Mouse (Mus musculus) kidney, embryonic 15.5 days (tissue): Measurements from ENCODE around the gene Tpgs1. TPM values are rescaled to one million over a fixed set of nuclear protein-coding genes. Genes with fewer than 3 reads are reported as not detected.

Experiments
- ATAC-seq: fragments of 200-750 bp; cut with Nextera tagmentation; replicated peaks from 2 replicates; pipeline ENCODE4 v1.8.0; 2017; ENCODE audit warnings: moderate TSS enrichment; ENCODE audit not compliant: low FRiP score
- H3K27ac ChIP-seq: fragments of 300-500 bp; sonication (generic); 2 replicates; pipeline ENCODE4 v1.5.1; 2015; ENCODE audit warnings: mild to moderate bottlenecking, inconsistent platforms
- H3K27me3 ChIP-seq: fragments of 300-500 bp; sonication (generic); 2 replicates; pipeline ENCODE4 v1.6.1; 2015; ENCODE audit warnings: inconsistent platforms
- H3K36me3 ChIP-seq: fragments of 300-500 bp; sonication (generic); 2 replicates; pipeline ENCODE4 v1.6.1; 2015; ENCODE audit warnings: inconsistent platforms
- H3K4me1 ChIP-seq: fragments of 300-500 bp; sonication (generic); 2 replicates; pipeline ENCODE4 v1.6.1; 2015; ENCODE audit warnings: inconsistent platforms
- H3K4me2 ChIP-seq: fragments of 300-500 bp; sonication (generic); 2 replicates; pipeline ENCODE4 v1.6.1; 2015; ENCODE audit warnings: moderate library complexity, mild to moderate bottlenecking, inconsistent platforms
- H3K4me3 ChIP-seq: fragments of 300-500 bp; sonication (generic); replicated peaks from 2 replicates; pipeline ENCODE4 v1.5.1; 2015; ENCODE audit warnings: mild to moderate bottlenecking, inconsistent platforms
- H3K9ac ChIP-seq: fragments of 300-500 bp; sonication (generic); 2 replicates; pipeline ENCODE4 v1.6.1; 2015; ENCODE audit warnings: mild to moderate bottlenecking, inconsistent platforms
- H3K9me3 ChIP-seq: fragments of 300-500 bp; sonication (generic); replicated peaks from 2 replicates; pipeline ENCODE4 v1.6.1; 2016; ENCODE audit warnings: inconsistent platforms
- WGBS: fragments of 180-500 bp; shearing (Covaris S2); methylation state at CpG from one replicate; pipeline ENCODE4 v1.1.7; 2015; ENCODE audit warnings: mixed read lengths; 5-methylcytosine and 5-hydroxymethylcytosine counted together
- polyA plus RNA-seq: library from polyadenylated mRNA; unstranded; fragments of >200 nt; fragmentation: Nextera tagmentation; extraction: Ambion mirVana; gene quantifications from 2 replicates; pipeline ENCODE4 v1.2.1, GENCODE M21; 2015

Tpgs1 gene
- polyA plus RNA-seq, 1 experiment from 2014 or later = 81.4 TPM

DNA sequence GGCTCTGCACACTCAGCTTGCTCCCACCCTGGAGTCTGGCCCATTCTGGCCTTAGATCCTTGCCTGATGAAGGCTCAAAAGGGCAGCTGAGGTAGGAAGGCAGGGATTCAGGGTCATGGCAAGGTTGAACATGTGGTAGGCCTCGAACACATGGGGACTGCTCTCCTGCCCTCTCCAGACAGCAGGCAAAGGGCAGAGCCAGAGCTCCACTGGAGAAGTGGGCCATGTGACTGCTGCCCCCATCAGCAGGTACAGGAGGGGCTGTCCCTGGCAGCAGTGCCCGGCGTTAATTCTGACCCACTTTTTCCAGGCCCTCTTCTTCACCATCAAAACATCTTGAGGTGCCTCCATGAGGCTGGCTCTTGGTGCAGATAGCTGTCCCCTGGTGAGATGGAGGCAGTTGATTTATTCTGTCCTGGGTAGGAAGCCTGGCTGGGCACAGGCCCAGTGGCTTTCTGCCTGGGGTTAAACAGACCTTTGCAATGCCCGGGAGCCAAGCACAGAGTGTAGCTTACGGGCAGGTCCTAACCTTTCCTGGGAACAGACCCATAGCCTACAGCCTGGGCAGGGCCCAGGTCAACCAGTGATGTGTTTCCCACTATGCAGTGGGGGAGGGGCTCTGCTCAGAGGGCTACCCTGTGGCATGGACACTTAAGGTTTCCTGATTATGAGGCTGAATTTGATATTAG lies 37.4 kb downstream of the Tpgs1 start:
- H3K4me3 ChIP-seq = peak overlapping the region; percentile 82
- H3K27ac ChIP-seq = no peak overlapping the region
- no peak for ATAC-seq
- no peaks in the 10 kb centered on the region for H3K27me3 ChIP-seq
- peak overlapping the region; percentile 91; the same call in 1 of the 2 replicates for H3K9ac ChIP-seq
- peaks cover 51% of the 10 kb centered on the region for H3K36me3 ChIP-seq
- peak overlapping the region; percentile 86 for H3K4me2 ChIP-seq
- WGBS = 71% methylated on average over 5 of the region's 5 CpGs
- H3K4me1 ChIP-seq = peaks cover 41% of the 10 kb centered on the region
- H3K9me3 ChIP-seq = no peaks in the 10 kb centered on the region

DNA sequence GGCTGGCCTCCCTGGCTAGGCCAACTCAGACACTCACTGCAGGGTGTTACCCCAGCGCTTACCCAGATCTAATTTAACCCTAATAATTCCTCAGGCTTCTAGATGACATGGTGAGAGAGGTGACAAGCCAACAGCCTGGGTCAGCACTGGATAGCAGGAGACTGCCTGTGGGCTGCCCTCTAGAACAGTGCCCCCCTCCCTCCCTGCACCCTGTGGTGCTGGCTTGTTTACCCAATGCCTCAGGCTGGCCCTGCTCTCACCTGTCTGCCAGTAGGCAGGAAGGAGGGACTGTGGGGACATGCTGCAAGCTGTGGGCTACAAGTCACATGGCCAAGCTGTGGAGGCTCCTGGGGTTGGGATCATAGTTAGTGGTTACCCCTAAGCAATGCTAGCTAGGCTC lies 38.0 kb downstream of the Tpgs1 start:
- no peak for ATAC-seq
- Histone ChIP-seq H3K4me2 (no peak overlapping the region), H3K9me3 (no peaks in the 10 kb centered on the region), H3K4me3 (no peak overlapping the region), H3K9ac (0 out of 2 replicates have a peak overlapping the region, but pooled peaks have one; percentile 11), H3K36me3 (peaks cover 57% of the 10 kb centered on the region), H3K4me1 (peaks cover 39% of the 10 kb centered on the region), H3K27me3 (no peaks in the 10 kb centered on the region), H3K27ac (no peak overlapping the region)
- WGBS = 90% methylated on average over 1 of the region's 1 CpGs

DNA sequence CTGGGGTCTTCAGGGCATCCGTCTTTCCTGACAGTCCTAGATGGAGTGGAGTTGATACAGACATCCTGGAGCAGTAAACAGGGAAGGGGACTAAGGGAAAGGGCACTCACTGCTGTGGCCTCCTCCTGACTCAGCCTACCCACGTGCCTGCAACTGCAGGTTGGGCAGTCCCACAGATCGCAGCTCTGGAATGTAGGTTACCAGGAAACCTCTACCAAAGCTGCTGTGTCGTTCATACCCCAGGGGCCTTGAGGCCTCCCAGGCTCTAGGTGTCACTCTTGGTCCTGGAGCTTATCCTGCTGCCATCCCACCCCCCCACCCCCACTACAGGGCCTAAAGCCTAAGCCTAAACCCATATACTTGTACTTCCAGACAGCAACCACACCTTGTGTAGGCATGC lies 38.6 kb downstream of the Tpgs1 start:
- Histone ChIP-seq H3K4me3 (no peak overlapping the region), H3K9ac (0 out of 2 replicates have a peak overlapping the region, but pooled peaks have one; percentile 11), H3K9me3 (no peaks in the 10 kb centered on the region), H3K36me3 (peaks cover 58% of the 10 kb centered on the region), H3K4me1 (peaks cover 39% of the 10 kb centered on the region), H3K27me3 (no peaks in the 10 kb centered on the region), H3K27ac (no peak overlapping the region), H3K4me2 (no peak overlapping the region)
- ATAC-seq = no peak
- WGBS = 68% methylated on average over 4 of the region's 4 CpGs

DNA sequence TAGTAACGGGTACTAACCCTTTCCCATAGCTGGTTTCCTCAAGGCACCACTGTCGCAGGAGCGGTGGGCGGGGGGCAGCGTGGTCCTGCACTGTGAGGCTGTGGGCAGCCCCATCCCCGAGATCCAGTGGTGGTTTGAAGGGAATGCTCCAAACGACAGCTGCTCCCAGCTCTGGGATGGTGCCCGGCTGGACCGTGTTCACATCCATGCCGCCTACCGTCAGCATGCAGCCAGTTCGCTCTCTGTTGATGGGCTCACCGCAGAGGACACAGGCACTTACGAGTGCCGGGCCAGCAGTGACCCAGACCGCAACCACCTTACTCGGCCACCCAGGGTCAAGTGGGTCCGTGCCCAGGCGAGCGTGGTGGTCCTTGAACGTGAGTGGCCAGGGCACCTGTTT lies 39.5 kb downstream of the Tpgs1 start:
- Histone ChIP-seq H3K4me1 (peaks cover 37% of the 10 kb centered on the region), H3K9ac (no peak overlapping the region), H3K4me2 (no peak overlapping the region), H3K36me3 (peaks cover 58% of the 10 kb centered on the region), H3K27ac (no peak overlapping the region), H3K27me3 (no peaks in the 10 kb centered on the region), H3K4me3 (no peak overlapping the region), H3K9me3 (no peaks in the 10 kb centered on the region)
- ATAC-seq = no peak
- 90% methylated on average over 21 of the region's 21 CpGs for WGBS

DNA sequence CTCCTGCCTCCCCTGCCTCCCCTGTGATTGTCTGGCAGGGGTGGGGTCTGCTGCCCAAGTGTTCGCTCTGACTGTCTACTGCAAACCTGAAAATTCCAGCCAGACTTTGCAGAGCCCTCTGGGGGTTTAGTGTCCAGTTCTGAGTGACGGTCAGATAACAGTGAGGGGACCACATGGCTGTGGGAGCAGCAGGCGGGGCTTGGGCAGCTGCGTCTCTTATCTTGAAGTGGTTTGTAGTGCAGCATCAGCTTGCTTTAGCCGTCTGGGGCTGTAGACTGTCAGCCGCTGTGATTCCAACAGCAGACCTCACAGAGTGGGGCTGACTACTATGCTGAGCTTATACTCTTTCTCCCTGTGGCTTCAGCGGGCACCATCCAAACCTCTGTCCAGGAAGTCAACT lies 40.1 kb downstream of the Tpgs1 start:
- no peak overlapping the region for H3K4me2 ChIP-seq
- ATAC-seq = no peak
- WGBS = 77% methylated on average over 7 of the region's 7 CpGs
- H3K27me3 ChIP-seq = peaks cover 6% of the 10 kb centered on the region; the same call in 1 of the 2 replicates
- no peak overlapping the region for H3K9ac ChIP-seq
- no peak overlapping the region for H3K4me3 ChIP-seq
- H3K9me3 ChIP-seq = no peaks in the 10 kb centered on the region
- peaks cover 34% of the 10 kb centered on the region for H3K4me1 ChIP-seq
- no peak overlapping the region for H3K27ac ChIP-seq
- H3K36me3 ChIP-seq = peaks cover 58% of the 10 kb centered on the region

DNA sequence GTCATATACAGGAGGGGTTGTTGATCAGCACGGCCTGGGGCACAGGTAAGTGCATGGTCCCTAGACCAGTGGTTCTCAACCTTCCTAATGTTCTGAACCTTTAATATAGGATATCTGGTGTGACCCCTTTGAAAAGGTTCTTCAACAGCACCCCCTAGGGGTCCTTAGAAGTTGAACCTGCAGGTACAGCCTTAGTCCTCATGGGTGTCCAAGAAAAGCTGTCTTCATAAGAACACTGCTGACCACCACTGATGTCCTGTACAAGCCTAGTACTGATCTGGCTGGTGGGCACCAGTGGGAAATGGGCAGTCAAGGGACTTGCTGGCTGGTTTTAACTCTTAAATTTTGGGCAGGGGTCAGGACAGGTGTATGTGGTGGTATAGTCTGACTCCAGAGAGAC lies 42.9 kb downstream of the Tpgs1 start:
- no peak overlapping the region for H3K27ac ChIP-seq
- peak; percentile 9; the same call in 1 of the 2 replicates for ATAC-seq
- peaks cover 33% of the 10 kb centered on the region for H3K27me3 ChIP-seq
- H3K36me3 ChIP-seq = peaks cover 49% of the 10 kb centered on the region
- H3K4me3 ChIP-seq = no peak overlapping the region
- peaks cover 22% of the 10 kb centered on the region for H3K4me1 ChIP-seq
- WGBS = 82% methylated on average over 1 of the region's 1 CpGs
- no peak overlapping the region for H3K4me2 ChIP-seq
- H3K9ac ChIP-seq = no peak overlapping the region
- H3K9me3 ChIP-seq = no peaks in the 10 kb centered on the region

DNA sequence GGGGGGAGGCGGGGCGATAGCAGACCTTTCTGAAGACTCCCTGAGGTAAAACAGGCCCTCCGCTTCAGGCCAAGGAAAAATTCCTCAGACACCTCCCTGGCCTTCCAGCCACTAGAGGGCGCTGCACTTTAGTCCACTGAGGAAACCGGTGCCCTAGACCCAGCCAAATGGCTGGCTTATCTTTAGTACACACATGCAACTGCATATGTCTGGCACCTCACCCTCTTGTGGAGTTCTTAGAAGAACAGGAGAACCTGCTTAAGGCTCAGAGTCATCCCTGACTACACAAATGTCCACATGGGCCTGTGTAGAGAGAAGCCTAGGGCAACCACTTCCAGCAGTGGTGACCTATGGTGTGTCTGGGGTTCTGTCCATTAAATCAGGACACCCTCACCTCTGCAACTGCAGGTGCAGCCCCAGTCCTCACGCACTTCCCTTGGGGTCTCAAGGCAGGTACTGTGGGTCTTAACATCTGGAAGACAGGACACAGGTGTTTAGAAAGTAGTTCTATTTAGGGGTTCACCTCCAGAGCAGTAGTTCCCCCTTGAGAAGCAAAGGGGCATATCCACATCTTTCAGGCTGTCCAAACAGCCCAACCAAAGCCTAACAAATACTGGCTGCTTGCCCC lies 43.4 kb downstream of the Tpgs1 start:
- H3K4me3 ChIP-seq = no peak overlapping the region
- H3K4me1 ChIP-seq = peaks cover 22% of the 10 kb centered on the region
- no peaks in the 10 kb centered on the region for H3K9me3 ChIP-seq
- peak; percentile 28; the same call in 1 of the 2 replicates for ATAC-seq
- peaks cover 45% of the 10 kb centered on the region for H3K36me3 ChIP-seq
- H3K27ac ChIP-seq = no peak overlapping the region
- no peak overlapping the region for H3K9ac ChIP-seq
- H3K4me2 ChIP-seq = no peak overlapping the region
- peaks cover 39% of the 10 kb centered on the region for H3K27me3 ChIP-seq
- 14% methylated on average over 5 of the region's 6 CpGs for WGBS

DNA sequence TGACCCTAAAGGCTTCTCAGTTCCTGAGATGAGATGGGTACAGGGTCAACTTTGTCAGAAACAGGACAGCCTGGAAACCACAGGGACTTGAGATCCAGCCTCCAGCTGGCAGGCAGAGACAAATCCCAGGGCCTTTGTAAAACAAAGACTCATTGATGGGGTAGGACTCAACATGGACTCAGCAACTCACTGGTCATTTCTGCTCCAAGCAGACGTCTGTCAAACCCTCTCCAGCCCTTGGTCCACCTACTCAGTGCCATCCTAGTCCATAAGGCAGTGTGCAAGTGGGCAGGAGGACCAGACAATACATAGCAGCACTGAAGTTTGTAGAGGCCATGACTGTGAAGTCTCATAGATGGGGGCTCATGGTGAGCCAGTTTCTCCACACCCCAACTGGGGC lies 44.0 kb downstream of the Tpgs1 start:
- H3K27me3 ChIP-seq = peaks cover 44% of the 10 kb centered on the region
- no peak for ATAC-seq
- no peak overlapping the region for H3K9ac ChIP-seq
- WGBS = 40% methylated on average over 1 of the region's 1 CpGs
- H3K9me3 ChIP-seq = no peaks in the 10 kb centered on the region
- no peak overlapping the region for H3K4me2 ChIP-seq
- peaks cover 23% of the 10 kb centered on the region for H3K4me1 ChIP-seq
- H3K27ac ChIP-seq = no peak overlapping the region
- peaks cover 39% of the 10 kb centered on the region for H3K36me3 ChIP-seq
- H3K4me3 ChIP-seq = no peak overlapping the region

DNA sequence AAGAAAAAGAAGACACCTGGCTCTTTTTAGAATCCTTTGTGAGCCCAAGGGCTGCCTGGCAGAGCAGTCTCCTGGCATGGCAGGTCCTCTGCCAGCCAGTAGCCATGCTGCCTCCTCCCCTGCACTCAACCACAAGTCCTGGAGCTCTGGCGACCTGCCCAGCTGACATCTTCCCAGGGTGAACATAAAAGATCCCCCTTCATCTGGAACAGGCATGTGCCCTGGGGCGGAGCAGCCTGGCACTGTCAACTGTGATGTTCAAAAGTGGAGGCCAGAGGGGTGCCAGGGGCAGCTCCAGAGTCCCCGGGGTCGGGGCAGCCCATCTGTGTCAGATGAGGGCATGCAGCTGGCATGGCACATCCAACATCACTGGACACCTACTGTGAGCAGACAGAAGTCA lies 45.8 kb downstream of the Tpgs1 start:
- H3K9ac ChIP-seq = no peak overlapping the region
- H3K27ac ChIP-seq = no peak overlapping the region
- no peak overlapping the region for H3K4me3 ChIP-seq
- 63% methylated on average over 4 of the region's 4 CpGs for WGBS
- ATAC-seq = no peak
- H3K36me3 ChIP-seq = peaks cover 22% of the 10 kb centered on the region
- peaks cover 19% of the 10 kb centered on the region for H3K4me1 ChIP-seq
- H3K9me3 ChIP-seq = no peaks in the 10 kb centered on the region
- H3K4me2 ChIP-seq = no peak overlapping the region
- peaks cover 63% of the 10 kb centered on the region for H3K27me3 ChIP-seq

DNA sequence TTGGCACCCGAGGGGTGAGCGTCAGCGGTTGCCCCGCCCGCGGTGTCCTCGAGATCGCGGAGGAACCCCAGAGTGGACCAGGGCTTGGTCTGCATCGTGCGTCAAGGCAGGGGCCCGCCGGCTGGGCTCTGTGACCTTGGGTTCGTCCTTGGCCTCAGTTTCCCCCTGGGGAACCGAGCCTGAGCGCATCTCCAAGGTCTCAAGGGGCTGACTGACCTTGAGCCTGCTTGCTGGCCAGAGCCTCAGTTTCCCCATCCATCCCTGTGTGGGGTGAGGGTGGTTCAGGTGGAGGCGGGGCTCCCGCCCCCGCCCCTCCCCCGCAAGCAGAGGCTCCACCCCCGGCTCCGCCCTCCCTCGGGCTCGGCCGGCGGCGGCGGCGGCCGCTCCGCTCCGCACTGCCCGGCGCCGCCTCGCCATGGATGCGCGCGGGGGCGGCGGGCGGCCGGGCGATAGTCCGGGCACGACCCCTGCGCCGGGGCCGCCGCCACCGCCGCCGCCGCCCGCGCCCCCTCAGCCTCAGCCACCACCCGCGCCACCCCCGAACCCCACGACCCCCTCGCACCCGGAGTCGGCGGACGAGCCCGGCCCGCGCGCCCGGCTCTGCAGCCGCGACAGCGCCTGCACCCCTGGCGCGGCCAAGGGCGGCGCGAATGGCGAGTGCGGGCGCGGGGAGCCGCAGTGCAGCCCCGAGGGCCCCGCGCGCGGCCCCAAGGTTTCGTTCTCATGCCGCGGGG lies 47.3 kb downstream of the Tpgs1 start, which contains the start of gene Hcn2:
Gene Hcn2 (plus strand): TSS at position 381 of the 734 bp plus-strand sequence.
- peaks cover 19% of the 10 kb centered on the region for H3K4me1 ChIP-seq
- peaks cover 8% of the 10 kb centered on the region for H3K36me3 ChIP-seq
- peak within 1 kb of the TSS; percentile 59 for H3K4me3 ChIP-seq
- peaks cover 70% of the 10 kb centered on the region for H3K27me3 ChIP-seq
- H3K9me3 ChIP-seq = no peaks in the 10 kb centered on the region
- WGBS = 2% methylated on average over 68 of the region's 91 CpGs
- ATAC-seq = peak; percentile 38; the same call in 1 of the 2 replicates
- H3K9ac ChIP-seq = peak within 1 kb of the TSS; percentile 18; the same call in 1 of the 2 replicates
- no peak within 1 kb of the TSS for H3K27ac ChIP-seq
- H3K4me2 ChIP-seq = peak within 1 kb of the TSS; percentile 95

DNA sequence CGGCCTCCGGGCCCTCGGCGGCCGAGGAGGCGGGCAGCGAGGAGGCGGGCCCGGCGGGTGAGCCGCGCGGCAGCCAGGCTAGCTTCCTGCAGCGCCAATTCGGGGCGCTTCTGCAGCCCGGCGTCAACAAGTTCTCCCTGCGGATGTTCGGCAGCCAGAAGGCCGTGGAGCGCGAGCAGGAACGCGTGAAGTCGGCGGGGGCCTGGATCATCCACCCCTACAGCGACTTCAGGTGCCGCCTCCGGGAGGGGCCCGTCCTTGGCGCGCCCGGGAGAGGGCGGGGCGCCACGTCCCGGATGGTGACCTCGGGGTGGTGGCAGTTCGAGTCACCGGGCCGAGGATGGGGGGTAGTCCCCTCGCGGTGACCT lies 47.8 kb downstream of the Tpgs1 start:
- ATAC-seq = no peak
- Histone ChIP-seq H3K9ac (peak overlapping the region; percentile 18; the same call in 1 of the 2 replicates), H3K4me2 (peak overlapping the region; percentile 95), H3K27ac (no peak overlapping the region), H3K9me3 (no peaks in the 10 kb centered on the region), H3K36me3 (peaks cover 2% of the 10 kb centered on the region), H3K4me3 (peak overlapping the region; percentile 59), H3K4me1 (peaks cover 19% of the 10 kb centered on the region), H3K27me3 (peaks cover 70% of the 10 kb centered on the region)
- 1% methylated on average over 42 of the region's 44 CpGs for WGBS
